Mouse (Mus musculus) neutrophil, adult 59 days (primary cell): ENCODE results near the gene Gm14685. TPM values are rescaled to one million over a fixed set of nuclear protein-coding genes. Genes with fewer than 3 reads are reported as not detected.

ENCODE experiments used
- total RNA-seq, 2 experiments: library from RNA; stranded (reverse); gene quantifications; 1 replicate in 1 of 2; 2 replicates in 1 of 2; pipeline ENCODE4 v1.2.4; 2023

Gm14685 gene
- under 1 TPM; 0.22 to 0.24 TPM for total RNA-seq

GRCm38 (mm10) chrX:73116747-73117146 is at the start of gene Gm14685:
TSS of gene Gm14685 (plus strand) at chrX:73117047.

GRCm38 (mm10) chrX:73082267-73083055 is 34.4 kb upstream of the Gm14685 start, which contains the start of gene Xlr4a:
TSS of gene Xlr4a (minus strand) at chrX:73082478.

GRCm38 (mm10) chrX:73096941-73097508 is 19.8 kb upstream of the Gm14685 start, which contains the start of gene Xlr3a:
TSS of gene Xlr3a (minus strand) at chrX:73097095.

GRCm38 (mm10) chrX:73148496-73148895 is 31.6 kb downstream of the Gm14685 start, which contains the start of gene Xlr5b:
TSS of gene Xlr5b (plus strand) at chrX:73148796.

GRCm38 (mm10) chrX:73149350-73149749 is 32.5 kb downstream of the Gm14685 start, which contains the start of gene DXBay18:
TSS of gene DXBay18 (minus strand) at chrX:73149450.

GRCm38 (mm10) chrX:73176889-73177288 is 60.0 kb downstream of the Gm14685 start, which contains the start of gene Spin2d:
TSS of gene Spin2d (minus strand) at chrX:73176989.

Other genes with a start within 250 kb of the Gm14685 start
- 10 to 100 TPM; 14.2 to 20.6 TPM for gene Cetn2, start 198.6 kb upstream of the Gm14685 start, total RNA-seq
- 1 to 10 TPM; 7.0 to 8.9 TPM for gene Nsdhl, start 198.5 kb upstream of the Gm14685 start, total RNA-seq
- gene Zfp185, start 129.7 kb upstream of the Gm14685 start, total RNA-seq, result not detected
- gene Pnma5, start 79.9 kb upstream of the Gm14685 start, total RNA-seq, result under 1 TPM; 0.60 to 0.80 TPM
- gene Pnma3, start 52.3 kb upstream of the Gm14685 start, total RNA-seq, result not detected
- 1 to 10 TPM in 1 of 2 experiments, not detected in 1; 1.4 TPM for gene Xlr4a, start 34.6 kb upstream of the Gm14685 start, total RNA-seq
- not detected for gene Xlr3a, start 20.0 kb upstream of the Gm14685 start, total RNA-seq
- gene Xlr5b, start 31.7 kb downstream of the Gm14685 start, total RNA-seq, result not detected
- gene DXBay18, start 32.4 kb downstream of the Gm14685 start, total RNA-seq, result under 1 TPM in 1 of 2 experiments, not detected in 1; 0.16 TPM
- gene Spin2d, start 59.9 kb downstream of the Gm14685 start, total RNA-seq, result not detected
- 1 to 10 TPM in 1 of 2 experiments, not detected in 1; 2.4 TPM for gene Xlr3b, start 75.2 kb downstream of the Gm14685 start, total RNA-seq
- gene Xlr4b, start 97.3 kb downstream of the Gm14685 start, total RNA-seq, result 1 to 10 TPM; 1.3 to 3.2 TPM
- 1 to 10 TPM; 3.5 to 4.2 TPM for gene F8a, start 111.2 kb downstream of the Gm14685 start, total RNA-seq
- gene Xlr4c, start 126.1 kb downstream of the Gm14685 start, total RNA-seq, result 1 to 10 TPM in 1 of 2 experiments, under 1 TPM in 1; 0.49 to 3.8 TPM
- not detected for gene Xlr3c, start 148.3 kb downstream of the Gm14685 start, total RNA-seq
- not detected for gene Xlr5a, start 175.9 kb downstream of the Gm14685 start, total RNA-seq
- gene Xlr5c, start 175.9 kb downstream of the Gm14685 start, total RNA-seq, result not detected
- gene Gm45015, start 219.8 kb downstream of the Gm14685 start, total RNA-seq, result not detected
- gene Zfp275, start 225.6 kb downstream of the Gm14685 start, total RNA-seq, result 1 to 10 TPM; 7.2 to 8.5 TPM